Mouse (Mus musculus) layer of hippocampus, adult 6 months (tissue): ENCODE data around the gene Lrtm1. TPM values are rescaled to one million over a fixed set of nuclear protein-coding genes. Genes with fewer than 3 reads are reported as not detected.

Experiments used
- long read RNA-seq, 2 experiments: library from polyadenylated mRNA; unstranded; transcript quantifications; one replicate each; pipeline ENCODE4 v2.0.0; 2019 to 2020
- polyA plus RNA-seq: library from polyadenylated mRNA; unstranded; fragments of <200 nt; fragmentation: Nextera tagmentation; gene quantifications from 2 replicates; pipeline ENCODE4 v1.2.3, GENCODE M21; 2021

Lrtm1 gene
- not detected in 2 replicates for polyA plus RNA-seq
- long read RNA-seq, experiment 1, partial matches to known transcripts = 0 of 1 reads
- long read RNA-seq, experiment 1, other reads (novel, unspliced or antisense) = 1 of 1 reads
- long read RNA-seq, experiment 2, partial matches to known transcripts = 0 of 2 reads
- long read RNA-seq, experiment 2, other reads (novel, unspliced or antisense) = 2 of 2 reads

DNA sequence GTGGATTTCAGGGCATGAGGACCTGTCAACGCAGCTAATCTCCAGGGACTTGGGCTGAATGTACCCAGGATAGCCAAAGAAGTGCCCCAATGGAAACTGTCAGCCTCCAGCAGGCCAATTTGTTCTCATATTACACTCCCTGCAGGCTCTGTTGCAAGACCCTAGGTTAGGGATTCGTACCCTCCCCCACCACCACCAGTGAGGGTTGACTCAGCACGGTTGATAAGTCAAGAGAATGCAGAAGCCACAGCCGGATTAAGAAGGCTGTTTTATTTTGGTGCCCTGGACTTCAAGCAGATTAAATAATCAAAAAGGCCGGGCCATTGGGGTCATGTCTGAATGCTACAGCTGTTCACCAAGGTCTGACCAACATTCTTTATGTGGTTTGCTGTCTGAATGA lies at the start of gene Lrtm1:
Lrtm1 (plus strand) TSS at position 326 of the 400 bp plus-strand sequence.

